Mouse (Mus musculus): ENCODE measurements around the gene Tex33. TPM values are rescaled to one million over a fixed set of nuclear protein-coding genes. Genes with fewer than 3 reads are reported as not detected.

Gene Tex33
- polyA plus RNA-seq, 1 experiment from 2014 or later = not detected

DNA sequence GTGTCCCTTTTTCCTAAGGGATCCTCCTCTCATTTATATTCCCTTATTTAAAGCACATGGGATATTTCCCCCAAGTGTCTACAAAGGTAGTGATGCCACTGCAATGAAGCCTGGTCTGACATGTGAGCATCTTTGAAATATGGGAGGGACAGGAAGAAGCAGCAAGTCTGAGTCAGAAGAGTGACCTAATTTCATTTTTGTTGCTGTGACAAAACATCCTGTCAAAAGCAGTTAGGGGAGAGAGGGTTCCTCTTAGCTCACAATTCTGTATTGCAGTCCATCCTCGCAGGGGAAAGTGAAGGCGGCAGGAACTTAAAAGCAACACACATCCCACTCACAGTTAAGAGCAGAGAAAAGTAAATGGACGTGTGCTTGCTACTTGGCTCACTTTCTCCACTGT lies 4.9 kb downstream of the Tex33 start:
- 79% methylated on average over 3 of the region's 3 CpGs for WGBS
- no peak for DNase-seq (ENCODE audit: low spot score)

DNA sequence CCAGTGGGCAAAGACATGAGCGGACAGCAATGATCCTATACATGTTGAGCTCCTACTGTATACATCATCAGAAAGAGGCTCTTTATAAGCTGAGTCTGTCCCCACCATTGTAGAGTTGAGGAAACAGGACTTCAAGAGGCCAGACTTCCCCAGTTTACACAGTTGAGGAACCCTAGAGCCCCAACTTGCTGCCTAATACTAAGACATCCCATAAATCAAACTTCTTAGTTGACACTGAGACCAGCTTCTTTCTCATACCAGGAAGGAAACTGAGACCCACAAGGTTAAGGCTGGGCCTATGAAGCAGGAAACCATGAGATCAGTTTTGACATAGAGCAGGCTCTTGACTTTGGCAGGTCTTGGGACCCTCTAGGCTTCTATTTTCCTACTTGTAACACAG lies 10.1 kb downstream of the Tex33 start:
- ATAC-seq (replicated peaks; ENCODE audit: low FRiP score, low TSS enrichment, low read depth) = no peak
- 76% methylated on average over 1 of the region's 1 CpGs for WGBS
- H3K36me3 ChIP-seq (ENCODE audit: control insufficient read depth, insufficient read depth, low read length) = no peaks in the 10 kb centered on the region
- no peak overlapping the region for H3K4me2 ChIP-seq (ENCODE audit: low read length)
- H3K9me3 ChIP-seq (ENCODE audit: control insufficient read depth, low read length) = no peaks in the 10 kb centered on the region
- no peak for DNase-seq (ENCODE audit: low spot score)
- no peak overlapping the region for H3K9ac ChIP-seq (ENCODE audit: low read length)
- H3K27me3 ChIP-seq (replicated peaks; ENCODE audit: control insufficient read depth, insufficient read depth, low read length) = 0 out of 2 replicates have a peak, but pooled peaks cover 4% of the 10 kb centered on the region
- no peak overlapping the region for H3K27ac ChIP-seq (ENCODE audit: low read depth)
- no peaks in the 10 kb centered on the region for H3K4me1 ChIP-seq (replicated peaks; ENCODE audit: control insufficient read depth, insufficient read depth, low read length)
- no peak overlapping the region for H3K4me3 ChIP-seq (ENCODE audit: low read depth, low read length)

More for the DNA sequence above, 4.9 kb downstream of the Tex33 start:
- Histone ChIP-seq H3K9me3 (ENCODE audit: control insufficient read depth, low read length) (no peaks in the 10 kb centered on the region), H3K9ac (ENCODE audit: low read length) (no peak overlapping the region), H3K4me3 (ENCODE audit: low read depth, low read length) (no peak overlapping the region), H3K4me2 (ENCODE audit: low read length) (no peak overlapping the region), H3K36me3 (ENCODE audit: control insufficient read depth, insufficient read depth, low read length) (no peaks in the 10 kb centered on the region), H3K27me3 (replicated peaks; ENCODE audit: control insufficient read depth, insufficient read depth, low read length) (peaks cover 8% of the 10 kb centered on the region; the same call in 1 of the 2 replicates), H3K4me1 (replicated peaks; ENCODE audit: control insufficient read depth, insufficient read depth, low read length) (no peaks in the 10 kb centered on the region), H3K27ac (ENCODE audit: low read depth) (no peak overlapping the region)
- no peak for ATAC-seq (replicated peaks; ENCODE audit: low FRiP score, low TSS enrichment, low read depth)

DNA sequence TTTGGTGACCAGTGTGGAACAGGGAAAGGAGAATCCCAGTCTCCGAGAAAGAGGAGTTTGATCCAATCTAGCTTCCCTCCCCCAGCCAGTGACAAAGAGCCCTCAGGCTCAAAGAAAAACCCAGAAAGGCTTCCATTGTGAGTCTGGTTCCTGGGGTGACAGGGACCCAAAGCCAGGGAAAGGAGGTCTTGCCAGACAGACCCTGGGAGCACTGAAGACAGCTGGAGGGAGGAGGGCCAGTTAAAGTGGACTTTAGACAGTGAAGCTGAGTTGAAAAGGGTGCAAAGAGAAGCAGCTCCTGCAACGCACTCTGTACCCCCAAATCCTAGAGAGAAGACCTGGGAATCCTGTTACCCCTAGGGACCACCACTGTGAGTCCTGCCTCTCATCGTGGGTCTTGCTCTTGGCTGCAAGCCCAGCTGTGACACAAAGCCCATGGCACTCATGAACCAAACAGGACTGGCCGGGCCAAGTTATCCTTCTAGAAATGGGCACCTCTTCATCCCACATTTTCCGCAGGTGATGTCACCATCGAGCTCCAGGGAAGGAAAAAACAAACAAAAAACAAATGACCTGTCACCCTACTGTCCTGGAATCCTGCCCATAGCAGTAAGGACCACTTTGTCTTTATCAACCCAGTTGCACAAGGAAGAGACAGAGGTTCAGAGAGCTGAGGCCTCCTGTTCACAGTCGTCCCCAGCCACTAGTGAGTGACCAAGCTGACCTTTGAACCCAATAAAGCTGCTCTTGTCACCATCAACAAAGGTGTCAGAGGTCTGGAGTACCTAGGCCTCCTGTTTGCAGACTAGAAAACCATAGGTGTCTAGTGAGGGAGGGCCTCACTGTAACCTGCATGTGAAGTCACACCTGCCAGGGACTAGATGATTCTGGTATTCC lies 11.2 kb downstream of the Tex33 start:
- no peak overlapping the region for H3K4me3 ChIP-seq (ENCODE audit: low read depth, low read length)
- ATAC-seq (replicated peaks; ENCODE audit: low FRiP score, low TSS enrichment, low read depth) = no peak
- no peak overlapping the region for H3K27ac ChIP-seq (ENCODE audit: low read depth)
- H3K4me2 ChIP-seq (ENCODE audit: low read length) = no peak overlapping the region
- WGBS = 67% methylated on average over 7 of the region's 7 CpGs
- no peaks in the 10 kb centered on the region for H3K4me1 ChIP-seq (replicated peaks; ENCODE audit: control insufficient read depth, insufficient read depth, low read length)
- H3K27me3 ChIP-seq (replicated peaks; ENCODE audit: control insufficient read depth, insufficient read depth, low read length) = 0 out of 2 replicates have a peak, but pooled peaks cover 8% of the 10 kb centered on the region
- DNase-seq (ENCODE audit: low spot score) = no peak
- H3K9me3 ChIP-seq (ENCODE audit: control insufficient read depth, low read length) = no peaks in the 10 kb centered on the region
- no peak overlapping the region for H3K9ac ChIP-seq (ENCODE audit: low read length)
- no peaks in the 10 kb centered on the region for H3K36me3 ChIP-seq (ENCODE audit: control insufficient read depth, insufficient read depth, low read length)

DNA sequence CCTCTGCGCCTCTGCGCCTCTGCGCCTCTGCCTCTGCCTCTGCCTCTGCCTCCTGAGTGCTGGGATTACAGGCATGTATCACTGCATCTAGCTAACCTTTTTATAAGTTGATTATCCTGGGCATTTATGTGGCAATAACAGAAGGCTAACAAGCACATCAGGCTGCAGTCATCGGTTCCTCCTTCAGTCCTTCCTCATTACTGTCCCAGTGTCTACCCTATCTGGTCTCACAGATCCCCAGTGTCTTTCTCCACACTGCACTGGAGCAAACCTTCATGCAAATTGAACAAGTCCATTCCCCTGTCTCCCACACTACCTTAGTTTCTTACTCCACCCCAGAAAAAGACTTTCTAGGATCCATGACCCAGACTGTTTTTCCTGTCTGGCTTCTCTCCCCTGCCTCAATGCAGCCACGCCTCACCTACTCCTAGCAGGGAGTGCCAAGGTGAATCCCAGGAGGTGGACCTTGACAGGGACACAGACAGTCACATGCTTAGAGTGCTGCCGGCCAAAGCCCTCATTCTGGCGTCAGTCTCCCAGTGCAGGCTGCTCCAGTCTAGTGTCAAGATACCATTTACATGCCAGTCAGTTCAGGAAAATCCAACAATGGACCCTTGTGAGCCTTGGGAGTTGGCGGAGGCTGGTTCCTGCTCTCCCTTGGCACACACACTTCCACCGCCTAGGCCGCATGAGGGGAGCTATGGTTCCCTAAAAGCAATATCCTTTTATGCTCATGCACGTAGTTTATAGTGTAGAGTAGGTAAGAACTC lies 12.1 kb downstream of the Tex33 start:
- H3K9ac ChIP-seq (ENCODE audit: low read length) = no peak overlapping the region
- H3K27ac ChIP-seq (ENCODE audit: low read depth) = no peak overlapping the region
- ATAC-seq (replicated peaks; ENCODE audit: low FRiP score, low TSS enrichment, low read depth) (no peak), DNase-seq (ENCODE audit: low spot score) (no peak)
- 80% methylated on average over 11 of the region's 11 CpGs for WGBS
- no peaks in the 10 kb centered on the region for H3K4me1 ChIP-seq (replicated peaks; ENCODE audit: control insufficient read depth, insufficient read depth, low read length)
- 0 out of 2 replicates have a peak, but pooled peaks cover 4% of the 10 kb centered on the region for H3K9me3 ChIP-seq (ENCODE audit: control insufficient read depth, low read length)
- H3K4me3 ChIP-seq (ENCODE audit: low read depth, low read length) = no peak overlapping the region
- no peak overlapping the region for H3K4me2 ChIP-seq (ENCODE audit: low read length)
- H3K27me3 ChIP-seq (replicated peaks; ENCODE audit: control insufficient read depth, insufficient read depth, low read length) = 0 out of 2 replicates have a peak, but pooled peaks cover 8% of the 10 kb centered on the region
- no peaks in the 10 kb centered on the region for H3K36me3 ChIP-seq (ENCODE audit: control insufficient read depth, insufficient read depth, low read length)

DNA sequence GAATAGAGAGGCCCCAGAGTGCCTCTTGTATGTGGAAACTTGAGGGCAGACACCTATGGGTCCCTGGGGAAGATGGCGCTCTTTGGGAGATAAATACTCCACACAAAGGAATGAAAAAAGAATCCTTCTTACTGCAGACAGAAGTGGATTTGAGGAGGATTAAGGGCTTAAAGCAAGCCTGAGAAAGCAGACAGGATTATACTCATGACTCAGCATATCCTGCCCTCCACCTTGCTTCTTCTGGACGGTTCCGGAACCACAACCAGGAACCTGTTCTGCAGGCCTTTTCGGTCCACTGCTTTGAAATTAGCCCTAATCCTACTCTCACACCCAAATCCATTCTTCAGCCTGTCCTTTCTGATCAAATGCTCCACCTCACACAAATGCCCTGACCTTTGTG lies 13.6 kb downstream of the Tex33 start:
- H3K27ac ChIP-seq (ENCODE audit: low read depth) = no peak overlapping the region
- no peaks in the 10 kb centered on the region for H3K4me1 ChIP-seq (replicated peaks; ENCODE audit: control insufficient read depth, insufficient read depth, low read length)
- H3K9ac ChIP-seq (ENCODE audit: low read length) = no peak overlapping the region
- no peak for DNase-seq (ENCODE audit: low spot score)
- peaks cover 16% of the 10 kb centered on the region; the same call in 1 of the 2 replicates for H3K27me3 ChIP-seq (replicated peaks; ENCODE audit: control insufficient read depth, insufficient read depth, low read length)
- ATAC-seq (replicated peaks; ENCODE audit: low FRiP score, low TSS enrichment, low read depth) = no peak
- 94% methylated on average over 4 of the region's 4 CpGs for WGBS
- no peak overlapping the region for H3K4me2 ChIP-seq (ENCODE audit: low read length)
- H3K36me3 ChIP-seq (ENCODE audit: control insufficient read depth, insufficient read depth, low read length) = no peaks in the 10 kb centered on the region
- H3K4me3 ChIP-seq (ENCODE audit: low read depth, low read length) = no peak overlapping the region
- H3K9me3 ChIP-seq (ENCODE audit: control insufficient read depth, low read length) = 0 out of 2 replicates have a peak, but pooled peaks cover 4% of the 10 kb centered on the region

DNA sequence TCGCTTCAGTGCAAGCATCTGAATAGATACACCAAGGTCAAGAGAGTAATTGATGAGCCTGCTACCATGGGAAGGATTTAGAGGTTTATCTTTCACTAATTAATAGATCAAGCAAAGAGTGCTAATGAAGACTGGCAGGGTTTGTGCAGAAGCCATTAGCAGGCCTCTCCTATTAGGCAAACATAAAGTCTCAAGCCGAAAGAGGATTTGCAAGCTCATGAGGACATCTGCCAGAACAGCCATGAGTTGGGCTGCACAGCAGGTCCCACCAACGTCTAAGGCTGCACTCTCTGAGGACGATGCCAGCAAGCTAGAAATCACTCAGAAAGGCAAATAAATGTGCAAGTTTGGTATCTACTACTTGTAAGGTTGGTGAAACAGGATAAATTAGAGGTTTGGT lies 15.0 kb downstream of the Tex33 start:
- Histone ChIP-seq H3K9me3 (ENCODE audit: control insufficient read depth, low read length) (0 out of 2 replicates have a peak, but pooled peaks cover 4% of the 10 kb centered on the region), H3K4me2 (ENCODE audit: low read length) (no peak overlapping the region), H3K27me3 (replicated peaks; ENCODE audit: control insufficient read depth, insufficient read depth, low read length) (peaks cover 24% of the 10 kb centered on the region), H3K9ac (ENCODE audit: low read length) (no peak overlapping the region), H3K4me1 (replicated peaks; ENCODE audit: control insufficient read depth, insufficient read depth, low read length) (no peaks in the 10 kb centered on the region), H3K4me3 (ENCODE audit: low read depth, low read length) (no peak overlapping the region), H3K27ac (ENCODE audit: low read depth) (no peak overlapping the region), H3K36me3 (ENCODE audit: control insufficient read depth, insufficient read depth, low read length) (no peaks in the 10 kb centered on the region)
- ATAC-seq (replicated peaks; ENCODE audit: low FRiP score, low TSS enrichment, low read depth) = no peak
- 68% methylated on average over 4 of the region's 4 CpGs for WGBS
- DNase-seq (ENCODE audit: low spot score) = no peak

DNA sequence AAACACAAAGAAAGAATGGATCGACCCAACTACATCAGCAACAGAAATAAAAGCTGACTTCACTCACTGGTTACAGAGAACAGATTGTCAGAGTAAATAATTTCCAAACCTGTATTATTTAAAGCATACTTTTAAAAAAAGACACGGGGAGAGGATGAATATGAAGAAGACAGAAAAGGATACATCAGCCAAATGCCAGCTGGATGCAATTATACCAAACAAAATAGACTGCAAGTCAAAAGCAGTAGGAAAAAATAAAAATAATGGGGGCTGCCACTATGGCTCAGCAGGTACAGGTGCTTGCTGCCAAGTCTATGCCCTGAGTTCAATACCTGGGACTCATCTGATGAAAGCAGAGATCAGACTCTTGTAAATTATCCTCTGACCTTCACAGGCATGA lies 15.5 kb downstream of the Tex33 start:
- Histone ChIP-seq H3K36me3 (ENCODE audit: control insufficient read depth, insufficient read depth, low read length) (no peaks in the 10 kb centered on the region), H3K4me3 (ENCODE audit: low read depth, low read length) (no peak overlapping the region), H3K4me1 (replicated peaks; ENCODE audit: control insufficient read depth, insufficient read depth, low read length) (no peaks in the 10 kb centered on the region), H3K27me3 (replicated peaks; ENCODE audit: control insufficient read depth, insufficient read depth, low read length) (peaks cover 30% of the 10 kb centered on the region), H3K27ac (ENCODE audit: low read depth) (no peak overlapping the region), H3K9ac (ENCODE audit: low read length) (no peak overlapping the region), H3K9me3 (ENCODE audit: control insufficient read depth, low read length) (0 out of 2 replicates have a peak, but pooled peaks cover 4% of the 10 kb centered on the region), H3K4me2 (ENCODE audit: low read length) (no peak overlapping the region)
- DNase-seq (ENCODE audit: low spot score) (no peak), ATAC-seq (replicated peaks; ENCODE audit: low FRiP score, low TSS enrichment, low read depth) (no peak)
- whole genome bisulfite sequencing = 78% methylated on average over 2 of the region's 2 CpGs

DNA sequence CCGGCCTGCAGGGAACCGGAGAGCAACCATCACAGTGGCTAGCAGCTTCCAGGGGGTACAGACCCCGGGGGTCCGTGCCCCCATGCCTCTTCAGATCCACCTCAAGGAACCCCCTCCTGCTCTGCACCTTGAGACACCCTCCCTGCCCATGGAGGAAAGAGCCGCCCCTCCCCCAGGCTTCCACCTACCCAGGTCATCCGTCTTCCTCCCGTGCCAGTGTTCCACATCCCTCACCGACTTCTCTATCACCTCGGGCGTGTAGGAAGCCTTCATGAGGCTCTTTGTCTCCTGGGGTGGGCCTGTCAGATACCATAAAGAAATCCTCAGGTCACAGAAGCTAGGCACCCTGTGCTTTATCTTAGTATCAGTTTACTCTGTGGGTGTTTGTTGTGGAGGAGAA lies 17.2 kb downstream of the Tex33 start:
- no peak overlapping the region for H3K9ac ChIP-seq (ENCODE audit: low read length)
- WGBS = 68% methylated on average over 10 of the region's 10 CpGs
- H3K9me3 ChIP-seq (ENCODE audit: control insufficient read depth, low read length) = 0 out of 2 replicates have a peak, but pooled peaks cover 4% of the 10 kb centered on the region
- ATAC-seq (replicated peaks; ENCODE audit: low FRiP score, low TSS enrichment, low read depth) (no peak), DNase-seq (ENCODE audit: low spot score) (no peak)
- no peaks in the 10 kb centered on the region for H3K4me1 ChIP-seq (replicated peaks; ENCODE audit: control insufficient read depth, insufficient read depth, low read length)
- no peak overlapping the region for H3K4me3 ChIP-seq (ENCODE audit: low read depth, low read length)
- no peak overlapping the region for H3K27ac ChIP-seq (ENCODE audit: low read depth)
- no peak overlapping the region for H3K4me2 ChIP-seq (ENCODE audit: low read length)
- peaks cover 37% of the 10 kb centered on the region for H3K27me3 ChIP-seq (replicated peaks; ENCODE audit: control insufficient read depth, insufficient read depth, low read length)
- H3K36me3 ChIP-seq (ENCODE audit: control insufficient read depth, insufficient read depth, low read length) = no peaks in the 10 kb centered on the region
